Mouse (Mus musculus) CH12F3 (cell line): ENCODE results near the gene 2310057J18Rik.
"Not testable (repeated sequence)": the region's sequence is repeated elsewhere in the genome, so short reads cannot be mapped to it uniquely, and the experiment has no call there.

ENCODE experiments used
- in situ Hi-C: fragments of 300-500 bp; cut with MboI; formaldehyde crosslinking; loops from 2 replicates; pipeline ENCODE4 v1.14.3; 2020; ENCODE audit warnings: low sequenced_read_pairs

The 2310057J18Rik gene

GRCm38 (mm10) chr10:28986203-28986602 lies at the start of gene 2310057J18Rik:
Gene 2310057J18Rik (minus strand): TSS chr10:28986303.
- in situ Hi-C loops = no loop called here

GRCm38 (mm10) chr10:29029960-29030359 lies 43.9 kb upstream of the 2310057J18Rik start:
- in situ Hi-C loops = not testable (repeated sequence)

- in situ Hi-C loops = no loop called here
Observed at GRCm38 (mm10) chr10:29019496-29020270, 33.6 kb upstream of the 2310057J18Rik start.

DNA sequence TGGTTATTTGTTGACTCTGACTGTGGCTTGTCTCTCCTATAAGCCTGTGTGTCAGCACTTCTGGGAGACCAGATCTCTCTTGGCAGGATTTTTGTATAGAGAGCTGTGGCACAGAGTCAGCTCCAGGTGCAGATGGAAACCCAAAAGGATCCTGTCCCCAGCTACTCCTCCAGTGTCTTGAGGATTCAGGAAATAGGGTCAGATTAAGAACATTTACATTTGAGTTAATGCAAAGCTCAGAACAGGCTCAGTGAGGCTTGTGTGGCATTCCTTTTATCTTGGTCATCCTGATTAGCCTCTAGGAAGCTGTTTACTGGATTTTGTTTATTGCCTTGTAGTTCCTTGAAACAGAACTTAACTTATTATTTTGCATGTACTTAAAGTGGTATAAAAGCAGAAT lies 11.7 kb upstream of the 2310057J18Rik start:
- in situ Hi-C loops = no loop called here

GRCm38 (mm10) chr10:28988990-28989389 lies 2.9 kb upstream of the 2310057J18Rik start:
- in situ Hi-C loops = no loop called here

DNA sequence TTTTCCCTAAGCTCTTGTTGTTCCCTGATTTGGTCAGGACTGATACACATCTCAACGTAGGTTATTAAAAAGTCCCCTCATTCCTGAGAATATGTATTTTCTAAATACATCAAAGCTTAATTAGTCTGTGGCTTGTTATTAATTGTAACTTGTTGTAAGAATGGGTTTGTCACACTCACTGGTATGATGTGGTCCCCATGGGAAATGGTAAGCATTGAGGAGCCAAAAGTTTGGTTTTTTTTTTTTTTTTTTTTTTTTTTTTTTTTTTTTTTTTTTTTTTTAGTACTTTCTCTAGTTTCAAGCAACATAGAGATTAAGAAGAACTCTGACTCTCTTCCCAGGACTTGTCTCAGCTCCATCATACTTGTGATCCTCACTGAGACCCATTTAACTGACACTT lies 17.9 kb downstream of the 2310057J18Rik start:
- in situ Hi-C loops = no loop called here

DNA sequence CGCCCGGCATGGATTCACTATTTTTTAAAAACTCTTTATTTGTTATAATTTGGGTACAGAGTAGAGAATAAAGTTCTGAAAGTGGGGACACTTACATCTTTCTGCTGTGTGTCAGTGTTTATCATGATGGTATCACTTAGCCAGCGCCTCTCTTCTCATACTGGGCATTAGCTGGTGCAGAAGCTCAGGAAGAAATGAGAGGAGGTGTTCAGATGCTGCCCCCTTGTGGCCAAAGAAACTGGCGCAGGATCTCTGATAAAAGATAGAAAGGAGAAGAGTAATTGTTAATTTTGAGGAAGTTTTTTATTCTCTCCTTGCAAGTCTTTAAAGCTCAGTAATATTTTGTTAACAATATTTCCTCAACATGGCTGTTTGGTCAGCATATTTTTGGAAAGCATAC lies 31.0 kb downstream of the 2310057J18Rik start:
- in situ Hi-C loops = no loop called here

DNA sequence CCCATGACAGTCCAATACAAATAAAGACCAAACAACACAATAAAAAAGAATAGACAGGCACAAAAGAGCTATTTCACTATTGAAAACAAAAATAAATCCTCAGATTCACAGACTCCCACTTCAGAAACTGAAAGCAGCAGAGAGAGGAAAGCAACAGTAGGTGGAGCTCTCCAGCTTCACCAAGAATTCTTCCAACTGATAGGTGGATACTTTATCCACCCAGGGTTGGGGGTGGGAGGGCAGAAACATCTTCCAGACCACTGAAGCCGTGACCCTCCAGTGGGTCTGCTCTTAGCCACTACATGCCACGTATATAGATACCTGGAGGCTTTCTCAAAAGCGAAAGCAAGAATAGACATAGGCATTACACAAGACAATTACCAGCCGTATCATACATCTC lies 31.6 kb downstream of the 2310057J18Rik start:
- in situ Hi-C loops = no loop called here
